Mouse (Mus musculus): ENCODE data around the gene Slc35f2. TPM values are rescaled to one million over a fixed set of nuclear protein-coding genes. Genes with fewer than 3 reads are reported as not detected.

Slc35f2 gene
- polyA plus RNA-seq, 1 experiment, result 52.8 TPM

GRCm38 (mm10) chr9:53835039-53835438 lies 63.7 kb downstream of the Slc35f2 start:
- Histone ChIP-seq H3K27me3 (ENCODE audit: control insufficient read depth, insufficient read depth, low read length, poor library complexity, severe bottlenecking) (peaks cover 1% of the 10 kb centered on the region; the same call in 1 of the 2 replicates), H3K9ac (ENCODE audit: low read depth, poor library complexity, severe bottlenecking) (no peak overlapping the region), H3K9me3 (replicated peaks; ENCODE audit: control insufficient read depth, insufficient read depth, low read length, poor library complexity, severe bottlenecking) (no peaks in the 10 kb centered on the region), H3K4me1 (ENCODE audit: control insufficient read depth, insufficient read depth, low read length) (no peaks in the 10 kb centered on the region), H3K4me3 (ENCODE audit: low read depth, low read length) (no peak overlapping the region), H3K27ac (ENCODE audit: insufficient read depth, low read length) (no peak overlapping the region), H3K36me3 (ENCODE audit: control insufficient read depth, insufficient read depth, low read length, poor library complexity, severe bottlenecking) (no peaks in the 10 kb centered on the region)
- TF ChIP-seq CTCF (IDR thresholded peaks at IDR 0.05; ENCODE audit: low read depth, low read length) (no peak), POLR2A (IDR thresholded peaks at IDR 0.05; ENCODE audit: insufficient read depth, low read length) (no peak), EP300 (IDR thresholded peaks at IDR 0.05; ENCODE audit: insufficient read depth, low read depth, low read length) (no peak)

GRCm38 (mm10) chr9:53835976-53836375 lies 64.6 kb downstream of the Slc35f2 start:
- H3K27me3 ChIP-seq (ENCODE audit: control insufficient read depth, insufficient read depth, low read length, poor library complexity, severe bottlenecking), result peaks cover 1% of the 10 kb centered on the region; the same call in 1 of the 2 replicates
- no peak overlapping the region for H3K9ac ChIP-seq (ENCODE audit: low read depth, poor library complexity, severe bottlenecking)
- no peaks in the 10 kb centered on the region for H3K9me3 ChIP-seq (replicated peaks; ENCODE audit: control insufficient read depth, insufficient read depth, low read length, poor library complexity, severe bottlenecking)
- H3K27ac ChIP-seq (ENCODE audit: insufficient read depth, low read length), result no peak overlapping the region
- H3K36me3 ChIP-seq (ENCODE audit: control insufficient read depth, insufficient read depth, low read length, poor library complexity, severe bottlenecking), result no peaks in the 10 kb centered on the region
- no peaks in the 10 kb centered on the region for H3K4me1 ChIP-seq (ENCODE audit: control insufficient read depth, insufficient read depth, low read length)
- H3K4me3 ChIP-seq (ENCODE audit: low read depth, low read length), result no peak overlapping the region
- no peak for TF ChIP-seq CTCF (IDR thresholded peaks at IDR 0.05; ENCODE audit: low read depth, low read length)
- no peak for TF ChIP-seq POLR2A (IDR thresholded peaks at IDR 0.05; ENCODE audit: insufficient read depth, low read length)
- no peak for TF ChIP-seq EP300 (IDR thresholded peaks at IDR 0.05; ENCODE audit: insufficient read depth, low read depth, low read length)

GRCm38 (mm10) chr9:53838816-53839215 lies 67.5 kb downstream of the Slc35f2 start:
- TF ChIP-seq EP300 (IDR thresholded peaks at IDR 0.05; ENCODE audit: insufficient read depth, low read depth, low read length) (no peak), CTCF (IDR thresholded peaks at IDR 0.05; ENCODE audit: low read depth, low read length) (no peak), POLR2A (IDR thresholded peaks at IDR 0.05; ENCODE audit: insufficient read depth, low read length) (no peak)
- no peaks in the 10 kb centered on the region for H3K36me3 ChIP-seq (ENCODE audit: control insufficient read depth, insufficient read depth, low read length, poor library complexity, severe bottlenecking)
- H3K27me3 ChIP-seq (ENCODE audit: control insufficient read depth, insufficient read depth, low read length, poor library complexity, severe bottlenecking), result peaks cover 1% of the 10 kb centered on the region; the same call in 1 of the 2 replicates
- no peak overlapping the region for H3K9ac ChIP-seq (ENCODE audit: low read depth, poor library complexity, severe bottlenecking)
- H3K4me3 ChIP-seq (ENCODE audit: low read depth, low read length), result no peak overlapping the region
- no peak overlapping the region for H3K27ac ChIP-seq (ENCODE audit: insufficient read depth, low read length)
- H3K9me3 ChIP-seq (replicated peaks; ENCODE audit: control insufficient read depth, insufficient read depth, low read length, poor library complexity, severe bottlenecking), result no peaks in the 10 kb centered on the region
- H3K4me1 ChIP-seq (ENCODE audit: control insufficient read depth, insufficient read depth, low read length), result no peaks in the 10 kb centered on the region

GRCm38 (mm10) chr9:53848548-53848947 lies 77.2 kb downstream of the Slc35f2 start:
- Histone ChIP-seq H3K4me3 (ENCODE audit: low read depth, low read length) (no peak overlapping the region), H3K9ac (ENCODE audit: low read depth, poor library complexity, severe bottlenecking) (no peak overlapping the region), H3K27ac (ENCODE audit: insufficient read depth, low read length) (no peak overlapping the region), H3K36me3 (ENCODE audit: control insufficient read depth, insufficient read depth, low read length, poor library complexity, severe bottlenecking) (no peaks in the 10 kb centered on the region), H3K27me3 (ENCODE audit: control insufficient read depth, insufficient read depth, low read length, poor library complexity, severe bottlenecking) (no peaks in the 10 kb centered on the region), H3K9me3 (replicated peaks; ENCODE audit: control insufficient read depth, insufficient read depth, low read length, poor library complexity, severe bottlenecking) (no peaks in the 10 kb centered on the region), H3K4me1 (ENCODE audit: control insufficient read depth, insufficient read depth, low read length) (no peaks in the 10 kb centered on the region)
- TF ChIP-seq EP300 (IDR thresholded peaks at IDR 0.05; ENCODE audit: insufficient read depth, low read depth, low read length) (no peak), CTCF (IDR thresholded peaks at IDR 0.05; ENCODE audit: low read depth, low read length) (no peak), POLR2A (IDR thresholded peaks at IDR 0.05; ENCODE audit: insufficient read depth, low read length) (no peak)

GRCm38 (mm10) chr9:53849864-53850263 lies 78.5 kb downstream of the Slc35f2 start, which contains the start of gene Sln:
Gene Sln, plus strand, starts transcription at chr9:53850164.
- TF ChIP-seq POLR2A (IDR thresholded peaks at IDR 0.05; ENCODE audit: insufficient read depth, low read length) (no peak), EP300 (IDR thresholded peaks at IDR 0.05; ENCODE audit: insufficient read depth, low read depth, low read length) (no peak), CTCF (IDR thresholded peaks at IDR 0.05; ENCODE audit: low read depth, low read length) (no peak)

GRCm38 (mm10) chr9:53852158-53852557 lies 80.8 kb downstream of the Slc35f2 start:
- Histone ChIP-seq H3K4me1 (ENCODE audit: control insufficient read depth, insufficient read depth, low read length) (no peaks in the 10 kb centered on the region), H3K4me3 (ENCODE audit: low read depth, low read length) (no peak overlapping the region), H3K9me3 (replicated peaks; ENCODE audit: control insufficient read depth, insufficient read depth, low read length, poor library complexity, severe bottlenecking) (no peaks in the 10 kb centered on the region), H3K27ac (ENCODE audit: insufficient read depth, low read length) (no peak overlapping the region), H3K36me3 (ENCODE audit: control insufficient read depth, insufficient read depth, low read length, poor library complexity, severe bottlenecking) (no peaks in the 10 kb centered on the region), H3K27me3 (ENCODE audit: control insufficient read depth, insufficient read depth, low read length, poor library complexity, severe bottlenecking) (no peaks in the 10 kb centered on the region), H3K9ac (ENCODE audit: low read depth, poor library complexity, severe bottlenecking) (no peak overlapping the region)
- TF ChIP-seq CTCF (IDR thresholded peaks at IDR 0.05; ENCODE audit: low read depth, low read length), result no peak
- no peak for TF ChIP-seq POLR2A (IDR thresholded peaks at IDR 0.05; ENCODE audit: insufficient read depth, low read length)
- TF ChIP-seq EP300 (IDR thresholded peaks at IDR 0.05; ENCODE audit: insufficient read depth, low read depth, low read length), result no peak

More at GRCm38 (mm10) chr9:53849864-53850263, 78.5 kb downstream of the Slc35f2 start, which contains the start of gene Sln:
- no peak within 1 kb of the TSS for H3K27ac ChIP-seq (ENCODE audit: insufficient read depth, low read length)
- H3K9me3 ChIP-seq (replicated peaks; ENCODE audit: control insufficient read depth, insufficient read depth, low read length, poor library complexity, severe bottlenecking), result no peaks in the 10 kb centered on the region
- no peak within 1 kb of the TSS for H3K4me3 ChIP-seq (ENCODE audit: low read depth, low read length)
- H3K4me1 ChIP-seq (ENCODE audit: control insufficient read depth, insufficient read depth, low read length), result no peaks in the 10 kb centered on the region
- H3K27me3 ChIP-seq (ENCODE audit: control insufficient read depth, insufficient read depth, low read length, poor library complexity, severe bottlenecking), result no peaks in the 10 kb centered on the region
- H3K36me3 ChIP-seq (ENCODE audit: control insufficient read depth, insufficient read depth, low read length, poor library complexity, severe bottlenecking), result no peaks in the 10 kb centered on the region
- H3K9ac ChIP-seq (ENCODE audit: low read depth, poor library complexity, severe bottlenecking), result no peak within 1 kb of the TSS
